Mouse (Mus musculus) cortical plate, adult 2 months (tissue): ENCODE data around the gene Bmp7.

Experiments
- CTCF ChIP-seq: fragments of 200-500 bp; IDR thresholded peaks from 2 replicates; pipeline ENCODE4 v1.5.1; 2011; ENCODE audit warnings: mild to moderate bottlenecking, control low read depth, low read length; ENCODE audit not compliant: insufficient read depth; ENCODE audit errors: extremely low read depth
- POLR2A ChIP-seq: fragments of 200-500 bp; IDR thresholded peaks from 2 replicates; pipeline ENCODE4 v1.6.1; 2011; ENCODE audit warnings: mild to moderate bottlenecking, low read length, control low read depth; ENCODE audit not compliant: insufficient read depth; ENCODE audit errors: extremely low read depth

GRCm38 (mm10) chr2:172888147-172888546 lies 52.0 kb downstream of the Bmp7 start:
- no peak for TF ChIP-seq CTCF
- no peak for TF ChIP-seq POLR2A
